In genomic region chr8:83652030-83652743, GRCm38 (mm10) we compare ENCODE assay signal across 8 mouse cellular contexts. TPM values are rescaled to one million over a fixed set of nuclear protein-coding genes. Genes with fewer than 3 reads are reported as not detected.
A peak's percentile ranks its signal among the peaks of the same experiment; 100 is the strongest.
DNase-seq lines count a peak whose midpoint lies in the region; ATAC-seq and TF ChIP-seq lines count a peak whose summit lies in the region.

TSS of gene Gipc1 (plus strand) at chr8:83652677.

- TF ChIP-seq CTCF in gastrocnemius, adult 2 months (IDR thresholded peaks at IDR 0.05): no peak
- TF ChIP-seq CTCF in hindbrain, postnatal 0 days (IDR thresholded peaks at IDR 0.05; ENCODE audit: low read depth): no peak; the same call in 1 of the 2 replicates
- TF ChIP-seq CTCF in left cerebral cortex, adult 2 months (IDR thresholded peaks at IDR 0.05): no peak

- no peaks in the 10 kb centered on the region for H3K36me3 ChIP-seq in hindbrain, postnatal 0 days (ENCODE audit: insufficient read depth, low read length)

- DNase-seq in ZHBTc4 (ENCODE audit: low read depth, low spot score): peak; percentile 99
- DNase-seq in gastrocnemius, adult 2 months: peak; percentile 97
- peak; percentile 99 for DNase-seq in hindbrain, postnatal 0 days (ENCODE audit: low spot score)
- peak; percentile 95 to 97 for DNase-seq in left cerebral cortex, adult 2 months (ENCODE audit: extremely low spot score in 1 of 2, low spot score in 2 of 2)
- DNase-seq in right cerebral cortex, adult 2 months (ENCODE audit: low spot score in 2 of 2): peak; percentile 95 to 98
- DNase-seq in urinary bladder, postnatal 14 days (ENCODE audit: low spot score): peak; percentile 97

- peak within 1 kb of the TSS; percentile 91 for H3K4me2 ChIP-seq in hindbrain, postnatal 0 days (ENCODE audit: low read depth, low read length)

- H3K27me3 ChIP-seq in hindbrain, postnatal 0 days (ENCODE audit: insufficient read depth, low read length): no peaks in the 10 kb centered on the region

- H3K9ac ChIP-seq in hindbrain, postnatal 0 days (replicated peaks; ENCODE audit: low read length): peak within 1 kb of the TSS; percentile 88

- peak within 1 kb of the TSS; percentile 91 for H3K27ac ChIP-seq in gastrocnemius, adult 2 months
- H3K27ac ChIP-seq in hindbrain, postnatal 0 days: peak within 1 kb of the TSS; percentile 84
- H3K27ac ChIP-seq in left cerebral cortex, adult 2 months: peak within 1 kb of the TSS; percentile 89

- H3K4me1 ChIP-seq in hindbrain, postnatal 0 days (ENCODE audit: insufficient read depth, low read length): 0 out of 2 replicates have a peak, but pooled peaks cover 12% of the 10 kb centered on the region

- H3K9me3 ChIP-seq in hindbrain, postnatal 0 days (ENCODE audit: low read length): no peaks in the 10 kb centered on the region

- ATAC-seq in common myeloid progenitor, adult 5-6 weeks (replicated peaks; ENCODE audit: low read depth, poor library complexity, severe bottlenecking): peak; percentile 98
- peak; percentile 97 for ATAC-seq in hindbrain, postnatal 0 days
- ATAC-seq in megakaryocyte, adult 5-6 weeks (ENCODE audit: poor library complexity, severe bottlenecking): peak; percentile 98

- WGBS in hindbrain, postnatal 0 days: 6% methylated on average over 30 of the region's 50 CpGs

- intact Hi-C loops in gastrocnemius, adult 2 months (cut with DNase I): no loop called here
- intact Hi-C loops in left cerebral cortex, adult 2 months (cut with DNase I): loop anchor here (2.0 to 5.0 kb wide), 2 partner anchors 43 to 305 kb away; partner anchors contain the start of genes Asf1b, Dnajb1 and Gm10644

- peak within 1 kb of the TSS; percentile 90 for H3K4me3 ChIP-seq in gastrocnemius, adult 2 months
- H3K4me3 ChIP-seq in hindbrain, postnatal 0 days (ENCODE audit: low read length): peak within 1 kb of the TSS; percentile 85
- peak within 1 kb of the TSS; percentile 99 for H3K4me3 ChIP-seq in left cerebral cortex, adult 2 months

RNA-seq across cellular contexts. Expression of gene Gipc1, which starts in this region (rescaled TPM):
- total RNA-seq in common myeloid progenitor, adult 5-6 weeks (2017): 18.2 and 18.5 TPM in 2 replicates
- 10 to 100 TPM; 17.8 to 20.3 TPM for total RNA-seq in gastrocnemius, adult 2 months (2021)
- 71.5 and 84.9 TPM in 2 replicates for total RNA-seq in hindbrain, postnatal 0 days (2014; rRNA removed)
- polyA plus RNA-seq in hindbrain, postnatal 0 days (2015; fragmentation: Nextera tagmentation; extraction: Ambion mirVana): 114 and 121 TPM in 2 replicates
- total RNA-seq in left cerebral cortex, adult 2 months (2021): 10 to 100 TPM; 84.6 to 88.2 TPM
- 15.4 and 16.4 TPM in 2 replicates for total RNA-seq in megakaryocyte, adult 5-6 weeks (2015)
- 18.9 and 25.4 TPM in 2 replicates for total RNA-seq in megakaryocyte, adult 5-6 weeks (2017)

Comparison
In these comparisons a context has a peak if more than half of its experiments do, and no peak if none do; other contexts are left out.
1. Peak in every context shown above with its lines: DNase-seq, ATAC-seq, H3K4me3 ChIP-seq and H3K27ac ChIP-seq.